Mouse (Mus musculus) yolk sac, embryonic 10.5 days (tissue): ENCODE measurements around the gene Cebpz.
A peak's percentile ranks its signal among the peaks of the same experiment; 100 is the strongest.

Source experiments
- DNase-seq: peaks from one replicate; pipeline ENCODE4 v3.0.0-alpha.2; 2017; ENCODE audit warnings: low spot score

The Cebpz gene

GRCm38 (mm10) chr17:78936466-78937228 lies at the start of gene Cebpz, which contains the start of gene Ndufaf7:
Gene Cebpz (minus strand): TSS chr17:78937066.
Gene Ndufaf7 (plus strand): TSS chr17:78937136.
- peak; percentile 95 for DNase-seq

- DNase-seq, result no peak
Measured at GRCm38 (mm10) chr17:78983736-78984135, 46.9 kb upstream of the Cebpz start.

- DNase-seq, result no peak
Measured at GRCm38 (mm10) chr17:78983166-78983565, 46.3 kb upstream of the Cebpz start.

- no peak for DNase-seq
Measured at GRCm38 (mm10) chr17:78968500-78968899, 31.6 kb upstream of the Cebpz start.

GRCm38 (mm10) chr17:78966092-78966883 lies 29.4 kb upstream of the Cebpz start:
- no peak for DNase-seq

- no peak for DNase-seq
Measured at GRCm38 (mm10) chr17:78964387-78964786, 27.5 kb upstream of the Cebpz start.

- DNase-seq, result no peak
Measured at GRCm38 (mm10) chr17:78959473-78959872, 22.6 kb upstream of the Cebpz start.

- peak; percentile 72 for DNase-seq
Measured at GRCm38 (mm10) chr17:78953240-78953639, 16.4 kb upstream of the Cebpz start.

GRCm38 (mm10) chr17:78952070-78952469 lies 15.2 kb upstream of the Cebpz start:
- DNase-seq, result no peak

GRCm38 (mm10) chr17:78951225-78951624 lies 14.4 kb upstream of the Cebpz start:
- no peak for DNase-seq

- DNase-seq, result no peak
Measured at GRCm38 (mm10) chr17:78942579-78942978, 5.7 kb upstream of the Cebpz start.

GRCm38 (mm10) chr17:78938927-78939326 lies 2.1 kb upstream of the Cebpz start:
- no peak for DNase-seq

GRCm38 (mm10) chr17:78937229-78937853 lies 475 bp upstream of the Cebpz start:
- DNase-seq, result no peak

GRCm38 (mm10) chr17:78935857-78936256 lies 1.0 kb downstream of the Cebpz start:
- no peak for DNase-seq

- no peak for DNase-seq
Measured at GRCm38 (mm10) chr17:78917696-78918095, 19.2 kb downstream of the Cebpz start.

GRCm38 (mm10) chr17:78916899-78917298 lies 20.0 kb downstream of the Cebpz start:
- DNase-seq, result no peak

- DNase-seq, result peak; percentile 90
Measured at GRCm38 (mm10) chr17:78916369-78916813, 20.5 kb downstream of the Cebpz start, which contains the start of gene Cebpzos. Gene Cebpzos (plus strand): TSS chr17:78916500.

GRCm38 (mm10) chr17:78915772-78916171 lies 21.1 kb downstream of the Cebpz start:
- DNase-seq, result no peak

- no peak for DNase-seq
Measured at GRCm38 (mm10) chr17:78913921-78914320, 22.9 kb downstream of the Cebpz start.

- DNase-seq, result peak; percentile 49
Measured at GRCm38 (mm10) chr17:78912861-78913281, 24.0 kb downstream of the Cebpz start.

GRCm38 (mm10) chr17:78909374-78909773 lies 27.5 kb downstream of the Cebpz start:
- no peak for DNase-seq

GRCm38 (mm10) chr17:78906892-78907291 lies 30.0 kb downstream of the Cebpz start, which contains the start of gene Sult6b1:
Gene Sult6b1 (minus strand): TSS chr17:78906992.
- no peak for DNase-seq
